Mouse (Mus musculus) embryo, embryonic 11 days (tissue): ENCODE data around the gene Bicd1.

Experiments
- DNase-seq: peaks from one replicate; pipeline ENCODE4 v3.0.0-alpha.2; 2015

Bicd1 gene

GRCm38 (mm10) chr6:149574288-149574687 lies 165.6 kb downstream of the Bicd1 start:
- DNase-seq, result no peak

GRCm38 (mm10) chr6:149580053-149580452 lies 171.4 kb downstream of the Bicd1 start:
- no peak for DNase-seq

GRCm38 (mm10) chr6:149585708-149586504 lies 177.2 kb downstream of the Bicd1 start:
- no peak for DNase-seq
